Mouse (Mus musculus) layer of hippocampus, postnatal 25 days (tissue): ENCODE data around the gene Tmsb15b1. TPM values are rescaled to one million over a fixed set of nuclear protein-coding genes. Genes with fewer than 3 reads are reported as not detected.

Experiments
- total RNA-seq, 2 experiments: library from RNA; stranded (reverse); gene quantifications; 2 replicates each; pipeline ENCODE4 v1.2.3; 2021

Gene Tmsb15b1
- total RNA-seq, 2 experiments from 2014 or later: 4.3 to 9.3 TPM

Other genes starting within 250 kb of the Tmsb15b1 start
- 100 to 1,000 TPM; 374 to 393 TPM for gene Morf4l2, start 233.2 kb downstream of the Tmsb15b1 start, total RNA-seq
- gene Glra4, start 196.7 kb downstream of the Tmsb15b1 start, total RNA-seq: under 1 TPM; 0.27 to 0.40 TPM
- gene Plp1, start 154.2 kb downstream of the Tmsb15b1 start, total RNA-seq: 1,000 to 10,000 TPM; 1,674 to 1,801 TPM
- 10 to 100 TPM; 21.8 to 28.9 TPM for gene Rab9b, start 108.1 kb downstream of the Tmsb15b1 start, total RNA-seq
- gene H2bfm, start 49.5 kb downstream of the Tmsb15b1 start, total RNA-seq: not detected
- 10 to 100 TPM; 17.6 to 28.4 TPM for gene Tmsb15b2, start 1.4 kb downstream of the Tmsb15b1 start, total RNA-seq
- gene Tmsb15l, start within 50 bp of the Tmsb15b1 start, total RNA-seq: 1 to 10 TPM; 4.3 to 5.1 TPM
- gene Zcchc18, start 16.3 kb upstream of the Tmsb15b1 start, total RNA-seq: 100 to 1,000 TPM; 243 to 253 TPM
- gene Slc25a53, start 61.4 kb upstream of the Tmsb15b1 start, total RNA-seq: 10 to 100 TPM; 24.3 to 33.0 TPM
- gene Fam199x, start 72.7 kb upstream of the Tmsb15b1 start, total RNA-seq: 1 to 10 TPM; 7.6 to 8.8 TPM
- not detected for gene Esx1, start 145.2 kb upstream of the Tmsb15b1 start, total RNA-seq